In the genomic region with DNA sequence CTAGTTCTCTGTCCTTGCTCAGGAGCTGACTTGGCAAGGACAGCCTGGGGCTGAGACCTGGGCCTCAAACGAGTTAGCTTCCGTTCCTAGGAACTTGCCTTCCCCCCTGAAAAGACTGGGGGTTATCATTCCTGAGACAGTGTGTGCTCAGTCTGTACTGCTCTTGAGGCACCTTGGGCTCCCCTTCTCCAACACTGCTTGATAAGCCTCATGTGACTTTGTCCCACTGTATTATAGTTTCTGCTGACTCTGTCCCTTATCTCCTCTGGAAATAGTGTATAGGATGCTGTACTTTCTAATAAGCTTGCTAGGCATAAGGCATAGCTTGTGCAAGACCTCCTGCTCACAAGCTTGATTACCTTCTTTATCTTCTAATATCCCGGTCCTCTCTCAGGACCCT, we compare ENCODE assay signal across 30 mouse cellular contexts.
"Had no signal": no experiment of that assay in that cellular context is flagged by ENCODE, and none has a peak within 500 bp of the region (broad histone marks: within the 10 kb centered on the region; RNA-seq: fewer than 3 reads in every experiment).

No protein-coding gene starts in this region.

- H3K9ac ChIP-seq: limb, embryonic 12.5 days; limb, embryonic 13.5 days; limb, embryonic 15.5 days; liver, embryonic 12.5 days; liver, embryonic 13.5 days; liver, embryonic 14.5 days; liver, embryonic 15.5 days; liver, postnatal 0 days; lung, embryonic 14.5 days; lung, embryonic 15.5 days; midbrain, embryonic 12.5 days; midbrain, embryonic 13.5 days; midbrain, embryonic 15.5 days had no signal

- H3K4me3 ChIP-seq: limb, embryonic 10.5 days; limb, embryonic 12.5 days; limb, embryonic 13.5 days; limb, embryonic 15.5 days; liver, embryonic 12.5 days; liver, embryonic 13.5 days; liver, embryonic 15.5 days; lung, embryonic 15.5 days; megakaryocyte, embryonic 14.5 days; midbrain, embryonic 10.5 days; midbrain, embryonic 12.5 days; midbrain, embryonic 13.5 days; midbrain, embryonic 15.5 days; myocyte had no signal

- H3K36me3 ChIP-seq: limb, embryonic 10.5 days; limb, embryonic 12.5 days; limb, embryonic 13.5 days; limb, embryonic 15.5 days; liver, embryonic 12.5 days; liver, embryonic 13.5 days; liver, embryonic 15.5 days; lung, embryonic 15.5 days; midbrain, embryonic 10.5 days; midbrain, embryonic 12.5 days; midbrain, embryonic 13.5 days; midbrain, embryonic 15.5 days had no signal

- DNase-seq: left cerebral cortex, postnatal 4 days; liver; liver, embryonic 13.5 days; liver, postnatal 0 days; lung, adult 18-20 months; lung, adult 2 months; lung, embryonic 14.5 days; lung, postnatal 10 days; lung, postnatal 14 days; lung, postnatal 36 days; lung, postnatal 4 days; midbrain, embryonic 14.5 days had no signal

- ATAC-seq: liver, embryonic 12.5 days; liver, postnatal 0 days; lung, postnatal 0 days had no signal

- H3K27me3 ChIP-seq: limb, embryonic 12.5 days; limb, embryonic 13.5 days; limb, embryonic 15.5 days; liver, embryonic 12.5 days; liver, embryonic 13.5 days; liver, embryonic 15.5 days; lung, embryonic 15.5 days; midbrain, embryonic 12.5 days; midbrain, embryonic 13.5 days; midbrain, embryonic 15.5 days had no signal

- H3K4me1 ChIP-seq: limb, embryonic 10.5 days; limb, embryonic 12.5 days; limb, embryonic 13.5 days; limb, embryonic 15.5 days; liver, embryonic 12.5 days; liver, embryonic 13.5 days; liver, embryonic 15.5 days; lung, embryonic 15.5 days; megakaryocyte, embryonic 14.5 days; midbrain, embryonic 10.5 days; midbrain, embryonic 12.5 days; midbrain, embryonic 13.5 days; midbrain, embryonic 15.5 days had no signal

- H3K27ac ChIP-seq: limb, embryonic 10.5 days; limb, embryonic 12.5 days; limb, embryonic 13.5 days; limb, embryonic 15.5 days; liver, embryonic 12.5 days; liver, embryonic 13.5 days; liver, embryonic 14.5 days; liver, embryonic 15.5 days; lung, embryonic 15.5 days; macrophage; midbrain, embryonic 10.5 days; midbrain, embryonic 12.5 days; midbrain, embryonic 13.5 days; midbrain, embryonic 15.5 days had no signal

- H3K4me2 ChIP-seq: limb, embryonic 12.5 days; limb, embryonic 13.5 days; limb, embryonic 15.5 days; liver, embryonic 11.5 days; liver, embryonic 12.5 days; liver, embryonic 13.5 days; liver, embryonic 15.5 days; lung, embryonic 14.5 days; lung, embryonic 15.5 days; midbrain, embryonic 11.5 days; midbrain, embryonic 12.5 days; midbrain, embryonic 13.5 days; midbrain, embryonic 15.5 days had no signal

- H3K9me3 ChIP-seq: limb, embryonic 10.5 days; limb, embryonic 12.5 days; limb, embryonic 13.5 days; limb, embryonic 15.5 days; liver, embryonic 12.5 days; liver, embryonic 13.5 days; liver, embryonic 15.5 days; lung, embryonic 15.5 days; megakaryocyte, embryonic 14.5 days; midbrain, embryonic 10.5 days; midbrain, embryonic 12.5 days; midbrain, embryonic 13.5 days; midbrain, embryonic 15.5 days had no signal
